Mouse (Mus musculus) layer of hippocampus, postnatal 36 days (tissue): ENCODE measurements at regions not wholly inside any gene's neighbourhood (a gene's known extent, or its start where the extent isn't known, plus 50 kb on each side); places are given as distances from the start of the nearest gene placed in this dataset.

Experiments
- DNase-seq, 2 experiments: peaks; one replicate each; pipeline ENCODE4 v3.0.0; 2022

- DNase-seq, result no peak
Observed at GRCm38 (mm10) chr1:39102126-39102905, 91.2 kb upstream of the Npas2 start.

- DNase-seq, result no peak
Observed at GRCm38 (mm10) chr1:39102989-39103910, 90.3 kb upstream of the Npas2 start.

GRCm38 (mm10) chr1:39105546-39106371, 87.8 kb upstream of the Npas2 start:
- no peak for DNase-seq

GRCm38 (mm10) chr1:39106372-39106643, 87.2 kb upstream of the Npas2 start:
- DNase-seq, result no peak

- no peak for DNase-seq
Observed at GRCm38 (mm10) chr1:39106650-39107049, 86.9 kb upstream of the Npas2 start.

- DNase-seq, result no peak
Observed at GRCm38 (mm10) chr1:39116319-39116718, 77.2 kb upstream of the Npas2 start.

- no peak for DNase-seq
Observed at GRCm38 (mm10) chr1:39122316-39123015, 71.1 kb upstream of the Npas2 start.

GRCm38 (mm10) chr1:39123081-39123812, 70.3 kb upstream of the Npas2 start:
- DNase-seq, result no peak

GRCm38 (mm10) chr1:39123813-39124146, 69.8 kb upstream of the Npas2 start:
- no peak for DNase-seq

- DNase-seq, result no peak
Observed at GRCm38 (mm10) chr1:39134521-39134920, 59.0 kb upstream of the Npas2 start.

- DNase-seq, result no peak
Observed at GRCm38 (mm10) chr1:39143054-39143453, 50.5 kb upstream of the Npas2 start.

- DNase-seq, result no peak
Observed at GRCm38 (mm10) chr1:39143626-39144025, 49.9 kb upstream of the Npas2 start.
